Mouse (Mus musculus) bone marrow macrophage, adult 2 months (primary cell): ENCODE data around the gene Uba2.
"Not testable (repeated sequence)": the region's sequence is repeated elsewhere in the genome, so short reads cannot be mapped to it uniquely, and the experiment has no call there.

Source experiments
- CTCF ChIP-seq: IDR thresholded peaks from 2 replicates; pipeline ENCODE4 v1.5.1; 2012; ENCODE audit warnings: low read depth, mild to moderate bottlenecking, low read length, moderate library complexity
- POLR2A ChIP-seq: IDR thresholded peaks from 2 replicates; pipeline ENCODE4 v1.6.1; 2012; ENCODE audit warnings: mild to moderate bottlenecking, low read depth, low read length, borderline replicate concordance

DNA sequence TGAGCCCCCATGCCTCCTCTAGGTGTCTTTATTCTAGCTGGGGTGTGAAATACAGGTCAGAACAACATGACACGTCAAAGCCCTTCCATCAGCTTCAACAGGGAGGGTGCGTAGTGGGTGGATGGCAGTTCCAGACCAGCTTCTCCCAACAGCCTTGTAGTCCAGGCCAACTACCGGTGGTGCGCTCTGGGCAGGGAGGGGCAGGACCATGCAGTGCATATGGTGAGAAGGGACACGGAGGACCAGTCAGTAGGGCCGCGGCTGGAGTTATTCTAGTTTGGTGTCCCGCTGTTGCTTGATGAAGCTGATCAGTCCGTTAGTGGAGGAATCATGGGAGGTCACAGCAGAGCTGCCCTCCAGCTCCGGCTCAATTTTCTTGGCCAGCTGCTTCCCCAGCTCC, 32.7 kb upstream of the Uba2 start:
- not testable (repeated sequence) for TF ChIP-seq POLR2A, CTCF
